Mouse (Mus musculus): ENCODE measurements at regions not wholly inside any gene's neighbourhood (a gene's known extent, or its start where the extent isn't known, plus 50 kb on each side); places are given as distances from the start of the nearest gene placed in this dataset.
A peak's percentile ranks its signal among the peaks of the same experiment; 100 is the strongest.

- ATAC-seq: no peak
- TF ChIP-seq CTCF (IDR thresholded peaks at IDR 0.05; ENCODE audit: low read depth): no peak
Observed at GRCm38 (mm10) chr11:45702916-45703315, 148.9 kb upstream of the Clint1 start.

GRCm38 (mm10) chr11:45704411-45704810 is 147.4 kb upstream of the Clint1 start:
- H3K4me3 ChIP-seq (ENCODE audit: low read depth, low read length): no peak overlapping the region
- no peaks in the 10 kb centered on the region for H3K9me3 ChIP-seq (ENCODE audit: control insufficient read depth)
- no peaks in the 10 kb centered on the region for H3K27me3 ChIP-seq (replicated peaks; ENCODE audit: control insufficient read depth, insufficient read depth, low read length)
- TF ChIP-seq CTCF (IDR thresholded peaks at IDR 0.05; ENCODE audit: low read depth): 0 out of 2 replicates have a peak, but pooled peaks have one; percentile 13
- H3K9ac ChIP-seq (ENCODE audit: low read depth, low read length): no peak overlapping the region
- H3K36me3 ChIP-seq (ENCODE audit: control insufficient read depth, insufficient read depth): no peaks in the 10 kb centered on the region
- WGBS: 65% methylated on average over 5 of the region's 5 CpGs
- no peaks in the 10 kb centered on the region for H3K4me1 ChIP-seq (replicated peaks; ENCODE audit: control insufficient read depth, insufficient read depth, low read length)
- H3K4me2 ChIP-seq (replicated peaks; ENCODE audit: low read depth): no peak overlapping the region
- no peak for ATAC-seq
- no peak overlapping the region for H3K27ac ChIP-seq (ENCODE audit: low read depth, low read length)

More at GRCm38 (mm10) chr11:45702916-45703315, 148.9 kb upstream of the Clint1 start:
- Histone ChIP-seq H3K4me3 (ENCODE audit: low read depth, low read length) (no peak overlapping the region), H3K4me1 (replicated peaks; ENCODE audit: control insufficient read depth, insufficient read depth, low read length) (no peaks in the 10 kb centered on the region), H3K4me2 (replicated peaks; ENCODE audit: low read depth) (no peak overlapping the region), H3K36me3 (ENCODE audit: control insufficient read depth, insufficient read depth) (no peaks in the 10 kb centered on the region), H3K9ac (ENCODE audit: low read depth, low read length) (no peak overlapping the region), H3K27me3 (replicated peaks; ENCODE audit: control insufficient read depth, insufficient read depth, low read length) (no peaks in the 10 kb centered on the region), H3K9me3 (ENCODE audit: control insufficient read depth) (no peaks in the 10 kb centered on the region), H3K27ac (ENCODE audit: low read depth, low read length) (no peak overlapping the region)
- WGBS: 62% methylated on average over 3 of the region's 3 CpGs

GRCm38 (mm10) chr11:45718630-45719029 is 133.2 kb upstream of the Clint1 start:
- Histone ChIP-seq H3K27ac (ENCODE audit: low read depth, low read length) (no peak overlapping the region), H3K4me3 (ENCODE audit: low read depth, low read length) (no peak overlapping the region), H3K4me1 (replicated peaks; ENCODE audit: control insufficient read depth, insufficient read depth, low read length) (no peaks in the 10 kb centered on the region), H3K9ac (ENCODE audit: low read depth, low read length) (no peak overlapping the region), H3K4me2 (replicated peaks; ENCODE audit: low read depth) (no peak overlapping the region), H3K9me3 (ENCODE audit: control insufficient read depth) (no peaks in the 10 kb centered on the region), H3K27me3 (replicated peaks; ENCODE audit: control insufficient read depth, insufficient read depth, low read length) (no peaks in the 10 kb centered on the region), H3K36me3 (ENCODE audit: control insufficient read depth, insufficient read depth) (no peaks in the 10 kb centered on the region)
- 71% methylated on average over 2 of the region's 2 CpGs for WGBS
- no peak for TF ChIP-seq CTCF (IDR thresholded peaks at IDR 0.05; ENCODE audit: low read depth)
- ATAC-seq: no peak

GRCm38 (mm10) chr11:45719821-45720220 is 132.0 kb upstream of the Clint1 start:
- Histone ChIP-seq H3K27ac (ENCODE audit: low read depth, low read length) (no peak overlapping the region), H3K9ac (ENCODE audit: low read depth, low read length) (no peak overlapping the region), H3K27me3 (replicated peaks; ENCODE audit: control insufficient read depth, insufficient read depth, low read length) (no peaks in the 10 kb centered on the region), H3K4me3 (ENCODE audit: low read depth, low read length) (no peak overlapping the region), H3K4me2 (replicated peaks; ENCODE audit: low read depth) (no peak overlapping the region), H3K9me3 (ENCODE audit: control insufficient read depth) (no peaks in the 10 kb centered on the region), H3K36me3 (ENCODE audit: control insufficient read depth, insufficient read depth) (no peaks in the 10 kb centered on the region), H3K4me1 (replicated peaks; ENCODE audit: control insufficient read depth, insufficient read depth, low read length) (no peaks in the 10 kb centered on the region)
- ATAC-seq: no peak
- no peak for TF ChIP-seq CTCF (IDR thresholded peaks at IDR 0.05; ENCODE audit: low read depth)
- WGBS: 87% methylated on average over 6 of the region's 6 CpGs

- no peak overlapping the region for H3K4me2 ChIP-seq (replicated peaks; ENCODE audit: low read depth)
- no peak overlapping the region for H3K9ac ChIP-seq (ENCODE audit: low read depth, low read length)
- H3K27me3 ChIP-seq (replicated peaks; ENCODE audit: control insufficient read depth, insufficient read depth, low read length): no peaks in the 10 kb centered on the region
- H3K4me3 ChIP-seq (ENCODE audit: low read depth, low read length): no peak overlapping the region
- ATAC-seq: no peak
- H3K36me3 ChIP-seq (ENCODE audit: control insufficient read depth, insufficient read depth): no peaks in the 10 kb centered on the region
- no peak overlapping the region for H3K27ac ChIP-seq (ENCODE audit: low read depth, low read length)
- H3K9me3 ChIP-seq (ENCODE audit: control insufficient read depth): no peaks in the 10 kb centered on the region
- peak; percentile 63 for TF ChIP-seq CTCF (IDR thresholded peaks at IDR 0.05; ENCODE audit: low read depth)
- 41% methylated on average over 3 of the region's 3 CpGs for WGBS
- no peaks in the 10 kb centered on the region for H3K4me1 ChIP-seq (replicated peaks; ENCODE audit: control insufficient read depth, insufficient read depth, low read length)
Observed at GRCm38 (mm10) chr11:45736561-45736960, 115.3 kb upstream of the Clint1 start.

GRCm38 (mm10) chr11:45738331-45738730 is 113.5 kb upstream of the Clint1 start:
- Histone ChIP-seq H3K9me3 (ENCODE audit: control insufficient read depth) (no peaks in the 10 kb centered on the region), H3K27me3 (replicated peaks; ENCODE audit: control insufficient read depth, insufficient read depth, low read length) (no peaks in the 10 kb centered on the region), H3K4me1 (replicated peaks; ENCODE audit: control insufficient read depth, insufficient read depth, low read length) (no peaks in the 10 kb centered on the region), H3K4me3 (ENCODE audit: low read depth, low read length) (no peak overlapping the region), H3K9ac (ENCODE audit: low read depth, low read length) (no peak overlapping the region), H3K27ac (ENCODE audit: low read depth, low read length) (no peak overlapping the region), H3K36me3 (ENCODE audit: control insufficient read depth, insufficient read depth) (no peaks in the 10 kb centered on the region), H3K4me2 (replicated peaks; ENCODE audit: low read depth) (no peak overlapping the region)
- ATAC-seq: no peak
- no peak for TF ChIP-seq CTCF (IDR thresholded peaks at IDR 0.05; ENCODE audit: low read depth)
- 69% methylated on average over 6 of the region's 6 CpGs for whole genome bisulfite sequencing

- no peak overlapping the region for H3K27ac ChIP-seq (ENCODE audit: low read depth, low read length)
- no peaks in the 10 kb centered on the region for H3K9me3 ChIP-seq (ENCODE audit: control insufficient read depth)
- H3K27me3 ChIP-seq (replicated peaks; ENCODE audit: control insufficient read depth, insufficient read depth, low read length): no peaks in the 10 kb centered on the region
- no peaks in the 10 kb centered on the region for H3K4me1 ChIP-seq (replicated peaks; ENCODE audit: control insufficient read depth, insufficient read depth, low read length)
- no peak overlapping the region for H3K4me3 ChIP-seq (ENCODE audit: low read depth, low read length)
- ATAC-seq: no peak
- 52% methylated on average over 2 of the region's 2 CpGs for WGBS
- H3K36me3 ChIP-seq (ENCODE audit: control insufficient read depth, insufficient read depth): no peaks in the 10 kb centered on the region
- H3K9ac ChIP-seq (ENCODE audit: low read depth, low read length): no peak overlapping the region
- TF ChIP-seq CTCF (IDR thresholded peaks at IDR 0.05; ENCODE audit: low read depth): no peak
- H3K4me2 ChIP-seq (replicated peaks; ENCODE audit: low read depth): no peak overlapping the region
Observed at GRCm38 (mm10) chr11:45745941-45746340, 105.9 kb upstream of the Clint1 start.
